Mouse (Mus musculus) ES-Bruce4 (cell line): Measurements from ENCODE around the gene Ttc7b. TPM values are rescaled to one million over a fixed set of nuclear protein-coding genes. Genes with fewer than 3 reads are reported as not detected.

Source experiments
- H3K27ac ChIP-seq: 2 replicates; pipeline ENCODE4 v1.5.1; 2012; ENCODE audit warnings: low read length, inconsistent platforms; ENCODE audit not compliant: insufficient read depth
- H3K27me3 ChIP-seq: 2 replicates; pipeline ENCODE4 v1.6.1; 2012; ENCODE audit warnings: mild to moderate bottlenecking, low read length, inconsistent platforms; ENCODE audit not compliant: control insufficient read depth, poor library complexity, insufficient read depth, severe bottlenecking
- H3K36me3 ChIP-seq: 2 replicates; pipeline ENCODE4 v1.6.1; 2012; ENCODE audit warnings: inconsistent platforms, mild to moderate bottlenecking, low read length, moderate library complexity; ENCODE audit not compliant: control insufficient read depth, poor library complexity, insufficient read depth, severe bottlenecking
- H3K4me1 ChIP-seq: one replicate; pipeline ENCODE4 v1.8.1; 2011; ENCODE audit warnings: low read length; ENCODE audit not compliant: control insufficient read depth, insufficient read depth
- H3K4me3 ChIP-seq: 2 replicates; pipeline ENCODE4 v1.5.1; 2011; ENCODE audit warnings: low read depth, mild to moderate bottlenecking, low read length
- H3K9ac ChIP-seq: 2 replicates; pipeline ENCODE4 v1.6.1; 2012; ENCODE audit warnings: low read depth, mild to moderate bottlenecking, inconsistent platforms; ENCODE audit not compliant: poor library complexity, severe bottlenecking
- H3K9me3 ChIP-seq: replicated peaks from 2 replicates; pipeline ENCODE4 v1.6.1; 2012; ENCODE audit warnings: mild to moderate bottlenecking, low read length, inconsistent platforms; ENCODE audit not compliant: control insufficient read depth, poor library complexity, insufficient read depth, severe bottlenecking
- CTCF ChIP-seq: IDR thresholded peaks from one replicate; pipeline ENCODE4 v1.8.1; 2011; ENCODE audit warnings: low read depth, low read length
- EP300 ChIP-seq: IDR thresholded peaks from 2 replicates; pipeline ENCODE4 v1.6.1; 2011; ENCODE audit warnings: low read depth, low read length; ENCODE audit not compliant: insufficient read depth
- POLR2A ChIP-seq: IDR thresholded peaks from one replicate; pipeline ENCODE4 v1.8.1; 2011; ENCODE audit warnings: low read length; ENCODE audit not compliant: insufficient read depth
- polyA plus RNA-seq: library from polyadenylated mRNA; stranded (reverse); fragments of >200 nt; gene quantifications from 2 replicates; pipeline ENCODE4 v1.2.4, GENCODE M21; 2011; ENCODE audit warnings: low read depth; ENCODE audit not compliant: missing spikeins, insufficient read depth, insufficient read length

Ttc7b gene
- polyA plus RNA-seq, 1 experiment = 61.1 TPM

DNA sequence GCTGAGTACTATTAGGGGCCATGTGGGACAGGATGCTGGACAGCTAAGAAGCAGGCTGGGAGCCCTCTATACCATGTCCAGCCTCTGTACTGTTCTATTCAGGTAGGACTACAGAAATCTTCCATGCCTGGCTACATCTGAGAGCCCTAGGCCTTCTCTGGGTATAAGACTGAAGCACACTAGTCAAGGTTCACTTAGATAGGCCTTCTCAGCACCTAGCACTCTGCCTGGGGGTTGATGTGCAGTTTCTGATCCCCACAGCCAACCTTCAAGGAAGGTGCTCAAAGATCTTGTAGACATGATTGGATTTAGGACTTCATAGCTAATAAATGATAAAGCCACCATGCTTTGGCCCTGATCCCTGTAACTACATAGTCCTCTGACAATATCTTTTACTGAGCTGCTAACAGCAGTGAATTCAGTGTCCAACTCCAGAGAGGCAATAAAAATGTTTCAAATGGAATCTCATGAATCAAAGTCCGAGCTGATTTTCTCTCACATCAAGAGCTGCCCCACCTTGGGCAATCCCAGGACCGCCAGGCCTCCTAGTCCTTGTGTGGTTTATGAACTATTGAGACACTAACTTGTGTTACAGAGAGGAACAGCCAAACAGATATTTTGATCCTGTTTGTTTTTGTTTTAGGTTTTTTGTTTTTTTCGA lies 45.8 kb downstream of the Ttc7b start:
- Histone ChIP-seq H3K9me3 (no peaks in the 10 kb centered on the region), H3K27me3 (no peaks in the 10 kb centered on the region), H3K36me3 (peaks cover 2% of the 10 kb centered on the region; the same call in 1 of the 2 replicates), H3K4me1 (no peaks in the 10 kb centered on the region), H3K27ac (no peak overlapping the region), H3K4me3 (no peak overlapping the region), H3K9ac (no peak overlapping the region)
- TF ChIP-seq POLR2A (no peak), EP300 (no peak), CTCF (no peak)

DNA sequence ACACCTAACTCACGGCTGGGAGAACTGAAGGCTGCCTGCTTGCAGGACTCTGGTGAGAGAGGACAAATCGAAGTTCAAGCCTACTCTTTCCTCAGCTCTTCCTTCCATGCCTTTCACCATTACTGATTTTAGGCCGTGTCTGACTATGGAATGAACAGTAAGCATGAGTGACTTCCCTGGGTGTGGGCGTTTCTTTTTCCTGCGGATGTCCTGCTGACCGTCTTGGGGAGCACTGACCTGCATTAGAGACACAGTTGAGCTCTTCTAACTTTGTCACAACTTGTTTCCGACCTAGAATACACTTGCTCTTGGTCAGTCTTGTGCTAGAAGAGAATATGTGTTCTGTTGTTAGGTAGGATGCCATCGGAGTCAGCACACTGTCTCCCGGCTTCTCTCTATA lies 50.3 kb downstream of the Ttc7b start:
- H3K4me1 ChIP-seq = peaks cover 2% of the 10 kb centered on the region
- no peak for TF ChIP-seq EP300
- TF ChIP-seq CTCF = no peak
- TF ChIP-seq POLR2A = no peak
- no peaks in the 10 kb centered on the region for H3K9me3 ChIP-seq

DNA sequence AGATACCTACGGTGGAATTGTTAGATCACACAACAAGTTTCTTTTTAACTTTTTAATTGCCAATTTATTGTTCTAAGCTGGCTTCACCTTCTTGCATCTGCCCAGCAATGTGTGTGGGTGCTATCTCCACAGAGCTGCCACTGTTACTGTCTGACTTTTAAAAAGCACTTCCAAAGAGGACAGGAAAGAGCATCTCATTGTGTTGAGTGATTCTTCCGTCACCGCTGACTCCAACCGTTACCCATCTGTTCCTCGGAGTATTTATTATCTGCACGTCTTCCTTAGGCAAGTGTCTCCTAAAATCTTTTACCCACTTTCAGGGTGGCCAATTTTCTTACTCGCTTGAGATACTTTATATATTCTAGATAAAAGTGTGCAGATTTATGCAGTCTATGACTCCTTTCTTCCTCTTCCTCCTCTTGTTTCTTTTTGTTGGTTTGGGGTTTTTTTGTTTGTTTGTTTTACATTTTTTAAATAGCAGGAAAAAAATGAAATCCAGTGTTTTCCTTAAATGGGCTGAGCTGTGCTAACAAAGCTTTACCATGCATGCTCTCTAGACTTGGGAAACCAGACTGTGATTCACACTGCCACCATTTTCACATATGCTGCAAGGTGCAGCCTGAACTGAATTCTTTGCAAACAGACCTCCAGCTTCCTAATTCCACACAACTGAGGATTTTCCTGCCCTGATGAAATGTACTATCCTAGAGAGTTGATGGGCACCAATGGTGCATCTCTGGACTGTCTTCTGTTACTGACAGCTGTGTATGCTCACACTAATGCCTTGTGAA lies 50.9 kb downstream of the Ttc7b start:
- H3K27ac ChIP-seq = no peak overlapping the region
- no peak overlapping the region for H3K4me3 ChIP-seq
- H3K9me3 ChIP-seq = no peaks in the 10 kb centered on the region
- no peaks in the 10 kb centered on the region for H3K27me3 ChIP-seq
- TF ChIP-seq EP300 (no peak), POLR2A (no peak), CTCF (no peak)
- H3K4me1 ChIP-seq = peaks cover 2% of the 10 kb centered on the region
- peaks cover 2% of the 10 kb centered on the region; the same call in 1 of the 2 replicates for H3K36me3 ChIP-seq
- H3K9ac ChIP-seq = no peak overlapping the region

More for the DNA sequence above, 50.3 kb downstream of the Ttc7b start:
- Histone ChIP-seq H3K4me3 (no peak overlapping the region), H3K36me3 (peaks cover 2% of the 10 kb centered on the region; the same call in 1 of the 2 replicates), H3K27ac (no peak overlapping the region), H3K9ac (no peak overlapping the region), H3K27me3 (no peaks in the 10 kb centered on the region)

DNA sequence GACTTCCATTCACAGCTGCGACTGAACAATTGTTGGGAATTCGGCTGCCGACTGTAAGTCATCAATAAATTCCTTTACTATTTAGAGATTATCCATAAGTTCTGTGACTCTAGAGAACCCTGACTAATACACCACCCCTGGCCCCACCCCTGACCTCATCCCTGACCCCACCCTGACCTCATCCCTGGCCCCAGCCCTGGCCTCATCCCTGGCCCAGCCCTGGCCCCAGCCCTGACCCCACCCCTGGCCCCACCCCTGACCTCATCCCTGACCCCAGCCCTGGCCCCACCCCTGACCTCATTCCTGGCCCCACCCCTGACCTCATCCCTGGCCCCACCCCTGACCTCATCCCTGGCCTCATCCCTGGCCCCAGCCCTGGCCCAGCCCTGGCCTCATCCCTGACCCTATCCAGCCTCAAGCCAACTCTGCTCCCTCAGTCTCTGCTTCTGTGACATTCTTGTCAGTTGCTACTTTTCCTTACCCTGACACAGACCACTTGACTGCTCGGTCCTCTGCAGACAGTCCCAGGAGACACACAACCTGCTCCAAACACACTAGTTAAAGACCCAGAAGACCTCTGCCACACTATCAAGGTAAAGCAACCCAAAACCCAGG lies 55.4 kb downstream of the Ttc7b start:
- no peaks in the 10 kb centered on the region for H3K9me3 ChIP-seq
- H3K36me3 ChIP-seq = no peaks in the 10 kb centered on the region; the same call in 1 of the 2 replicates
- no peak overlapping the region for H3K27ac ChIP-seq
- peaks cover 2% of the 10 kb centered on the region for H3K4me1 ChIP-seq
- no peak for TF ChIP-seq POLR2A
- TF ChIP-seq EP300 = no peak
- no peak for TF ChIP-seq CTCF
- H3K4me3 ChIP-seq = no peak overlapping the region
- no peaks in the 10 kb centered on the region for H3K27me3 ChIP-seq
- H3K9ac ChIP-seq = no peak overlapping the region

DNA sequence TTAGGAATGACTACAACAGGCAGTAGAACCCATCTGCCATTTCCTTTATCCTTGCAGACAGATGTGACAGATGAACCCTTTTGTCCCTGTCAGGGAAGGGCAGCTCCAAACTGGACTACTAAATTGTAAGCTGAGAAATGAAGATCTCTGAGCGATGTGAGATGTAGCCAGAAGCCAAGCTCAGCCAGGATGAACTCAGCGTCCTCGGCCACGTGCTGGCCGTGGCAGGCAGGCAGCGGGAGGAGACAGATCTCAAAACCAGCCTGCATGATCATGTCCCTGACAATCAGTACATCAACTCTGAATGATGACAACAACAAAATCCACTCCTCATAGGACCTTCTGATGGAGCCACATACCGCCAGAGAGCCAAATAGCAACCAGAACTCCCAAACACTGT lies 62.9 kb downstream of the Ttc7b start:
- no peaks in the 10 kb centered on the region for H3K4me1 ChIP-seq
- no peaks in the 10 kb centered on the region for H3K27me3 ChIP-seq
- no peak for TF ChIP-seq POLR2A
- no peak for TF ChIP-seq EP300
- no peak for TF ChIP-seq CTCF
- H3K4me3 ChIP-seq = no peak overlapping the region
- no peak overlapping the region for H3K9ac ChIP-seq
- no peaks in the 10 kb centered on the region for H3K9me3 ChIP-seq
- no peaks in the 10 kb centered on the region for H3K36me3 ChIP-seq
- no peak overlapping the region for H3K27ac ChIP-seq
